Mouse (Mus musculus): ENCODE measurements at regions not wholly inside any gene's neighbourhood (a gene's known extent, or its start where the extent isn't known, plus 50 kb on each side); places are given as distances from the start of the nearest gene placed in this dataset.
A peak's percentile ranks its signal among the peaks of the same experiment; 100 is the strongest.

DNA sequence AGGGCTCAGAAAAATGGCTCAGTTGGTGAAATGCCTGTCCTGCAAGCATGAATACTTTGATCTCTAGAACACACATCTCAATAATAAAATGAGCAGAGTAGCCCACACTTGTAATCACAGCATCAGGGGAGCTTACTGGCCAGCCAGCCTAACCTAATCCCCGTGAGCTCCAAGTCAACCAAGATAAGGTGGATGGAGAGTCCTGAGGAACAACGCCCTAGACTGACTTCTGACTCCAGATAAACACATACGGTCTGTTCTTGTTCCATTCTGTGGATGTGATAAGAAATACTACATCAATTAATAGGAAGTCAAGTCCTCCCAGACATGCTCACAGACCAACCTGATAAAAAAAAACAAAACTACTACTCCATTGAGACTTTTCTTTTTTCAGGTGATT lies 180.4 kb upstream of the Jarid2 start:
- DNase-seq (ENCODE audit: low read depth, low spot score) = no peak
- Histone ChIP-seq H3K36me3 (ENCODE audit: control insufficient read depth, insufficient read depth, low read length, poor library complexity, severe bottlenecking) (no peaks in the 10 kb centered on the region), H3K27me3 (ENCODE audit: control insufficient read depth, insufficient read depth, low read length, poor library complexity, severe bottlenecking) (no peaks in the 10 kb centered on the region)

DNA sequence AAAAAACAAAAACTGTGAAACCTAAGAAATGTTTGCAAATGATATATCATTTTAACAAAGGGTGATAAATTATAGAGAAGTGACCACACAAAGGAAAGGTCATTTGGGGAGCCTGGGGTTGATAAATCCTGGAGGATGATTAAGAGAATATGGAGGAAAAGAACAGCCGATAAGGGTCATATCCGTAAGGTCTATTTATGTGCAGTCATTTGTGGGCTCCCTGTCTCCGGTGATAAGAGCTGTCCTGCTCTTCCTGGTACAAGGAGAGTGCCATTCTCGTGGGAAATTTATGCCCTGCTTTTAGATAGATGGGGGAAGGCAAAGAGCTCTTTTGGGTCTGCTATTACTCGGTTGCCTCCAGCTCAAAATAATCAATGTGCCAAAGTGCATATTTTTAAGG lies 175.9 kb upstream of the Jarid2 start:
- Histone ChIP-seq H3K27me3 (ENCODE audit: control insufficient read depth, insufficient read depth, low read length, poor library complexity, severe bottlenecking) (no peaks in the 10 kb centered on the region), H3K36me3 (ENCODE audit: control insufficient read depth, insufficient read depth, low read length, poor library complexity, severe bottlenecking) (no peaks in the 10 kb centered on the region)
- DNase-seq (ENCODE audit: low read depth, low spot score) = no peak

DNA sequence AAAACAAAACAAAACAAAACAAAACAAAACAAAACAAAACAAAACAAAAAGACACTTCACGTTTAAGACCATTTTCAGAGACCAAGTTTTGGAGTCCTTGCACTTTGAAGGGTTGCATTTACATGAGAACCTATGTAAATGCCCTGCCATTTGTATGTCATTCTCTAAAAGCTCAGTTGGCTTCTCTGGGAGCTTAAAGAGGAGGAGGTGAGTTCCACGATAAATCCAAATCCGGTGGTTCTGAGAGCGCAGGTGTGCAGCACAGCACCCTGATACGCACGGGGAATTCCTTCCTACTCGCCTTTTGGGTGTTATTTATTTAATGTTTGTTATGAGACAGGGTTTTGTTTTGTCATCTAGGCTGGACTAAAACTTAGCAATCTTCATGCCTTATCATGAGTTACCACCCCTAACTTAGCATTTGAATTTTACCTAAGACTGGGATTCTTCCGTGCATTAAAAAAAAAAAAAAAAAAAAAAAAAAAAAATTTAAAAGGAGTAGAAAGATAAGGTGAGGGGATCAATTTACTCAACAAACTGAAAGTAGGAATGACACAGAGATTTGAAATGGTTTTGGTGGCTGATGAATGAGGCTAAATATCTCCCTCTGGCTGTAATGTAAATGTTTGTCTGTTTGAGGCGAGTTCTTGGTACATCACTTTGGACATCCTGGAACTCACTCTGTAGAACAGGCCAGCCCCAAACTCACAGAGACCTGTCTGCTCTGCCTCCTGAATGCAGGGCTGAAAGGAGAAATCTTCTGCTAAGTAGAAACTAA lies 174.4 kb upstream of the Jarid2 start:
- Histone ChIP-seq H3K36me3 (ENCODE audit: control insufficient read depth, insufficient read depth, low read length, poor library complexity, severe bottlenecking) (no peaks in the 10 kb centered on the region), H3K27me3 (ENCODE audit: control insufficient read depth, insufficient read depth, low read length, poor library complexity, severe bottlenecking) (no peaks in the 10 kb centered on the region)
- peak; percentile 25 for DNase-seq (ENCODE audit: low read depth, low spot score)

DNA sequence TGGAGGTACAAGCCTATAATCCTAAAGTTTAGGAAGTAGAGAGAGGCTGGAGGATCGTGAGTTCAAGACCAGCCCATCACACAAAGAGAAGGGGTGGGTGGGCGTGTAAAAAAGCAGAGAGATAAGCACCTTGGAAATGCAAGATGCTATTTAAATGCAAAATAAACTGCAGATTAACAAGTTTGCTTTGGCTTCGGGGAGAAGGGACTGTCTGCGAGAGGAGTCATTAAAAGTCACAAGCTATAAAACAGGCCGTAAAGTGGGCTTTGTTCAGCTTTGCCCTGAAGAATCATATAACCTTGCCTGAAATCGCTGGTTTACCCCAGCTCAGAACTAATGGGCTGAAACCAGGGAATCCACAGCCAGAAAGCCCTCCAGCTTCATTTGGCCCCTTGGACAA lies 173.3 kb upstream of the Jarid2 start:
- no peaks in the 10 kb centered on the region for H3K27me3 ChIP-seq (ENCODE audit: control insufficient read depth, insufficient read depth, low read length, poor library complexity, severe bottlenecking)
- no peak for DNase-seq (ENCODE audit: low read depth, low spot score)
- no peaks in the 10 kb centered on the region for H3K36me3 ChIP-seq (ENCODE audit: control insufficient read depth, insufficient read depth, low read length, poor library complexity, severe bottlenecking)

DNA sequence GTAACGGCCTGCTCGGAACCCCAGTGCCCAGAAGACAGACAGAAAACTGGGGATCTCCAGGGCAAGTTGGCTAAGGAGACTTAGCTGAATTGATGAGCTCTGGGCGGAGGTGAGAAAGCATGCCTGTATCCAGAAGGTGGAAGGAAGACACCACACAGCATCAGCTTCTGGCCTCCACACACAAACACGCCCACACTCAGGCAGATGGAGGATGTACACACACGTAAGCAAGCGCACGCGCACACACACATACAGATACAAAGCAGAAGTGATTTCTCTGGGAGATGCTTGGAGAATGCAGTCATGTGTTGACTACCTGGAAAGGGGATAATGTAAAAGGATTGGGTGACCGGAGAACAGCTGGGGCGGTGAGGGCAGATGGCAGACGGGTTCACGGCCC lies 171.2 kb upstream of the Jarid2 start:
- no peak for DNase-seq (ENCODE audit: low read depth, low spot score)
- Histone ChIP-seq H3K36me3 (ENCODE audit: control insufficient read depth, insufficient read depth, low read length, poor library complexity, severe bottlenecking) (no peaks in the 10 kb centered on the region), H3K27me3 (ENCODE audit: control insufficient read depth, insufficient read depth, low read length, poor library complexity, severe bottlenecking) (no peaks in the 10 kb centered on the region)

DNA sequence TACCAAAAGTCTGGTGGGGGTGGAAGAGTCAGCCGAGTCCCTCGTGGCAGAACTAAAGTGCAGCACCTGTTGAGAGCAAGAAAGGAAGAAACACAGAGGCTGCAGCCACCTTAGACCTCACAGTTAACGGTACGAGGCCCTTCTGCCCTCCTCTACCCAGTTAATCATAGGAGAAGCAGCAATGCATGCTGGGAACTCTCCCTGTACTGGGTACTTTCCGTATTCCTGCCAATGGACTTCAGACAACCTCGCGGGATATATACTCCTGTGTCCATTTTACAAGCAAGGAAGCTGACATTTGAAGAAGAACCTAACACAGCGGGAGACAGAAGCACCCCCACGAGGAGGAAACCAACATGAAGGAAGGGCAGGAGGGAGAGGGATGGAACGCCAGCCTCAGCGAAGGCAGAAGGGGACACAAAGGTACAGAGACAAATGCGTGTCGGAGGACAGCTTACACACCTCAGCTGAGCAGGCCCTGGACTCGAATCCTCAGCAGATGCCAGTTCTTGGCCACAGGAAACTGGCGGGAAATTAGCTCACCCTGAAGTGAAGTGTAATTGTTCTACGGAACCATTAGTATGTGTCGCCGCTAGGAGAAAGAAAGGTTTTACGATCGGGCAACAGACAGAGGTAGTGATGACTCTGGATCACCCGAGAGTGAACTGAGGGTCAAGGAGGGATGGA lies 170.6 kb upstream of the Jarid2 start:
- no peak for DNase-seq (ENCODE audit: low read depth, low spot score)
- H3K36me3 ChIP-seq (ENCODE audit: control insufficient read depth, insufficient read depth, low read length, poor library complexity, severe bottlenecking) = no peaks in the 10 kb centered on the region
- no peaks in the 10 kb centered on the region for H3K27me3 ChIP-seq (ENCODE audit: control insufficient read depth, insufficient read depth, low read length, poor library complexity, severe bottlenecking)

DNA sequence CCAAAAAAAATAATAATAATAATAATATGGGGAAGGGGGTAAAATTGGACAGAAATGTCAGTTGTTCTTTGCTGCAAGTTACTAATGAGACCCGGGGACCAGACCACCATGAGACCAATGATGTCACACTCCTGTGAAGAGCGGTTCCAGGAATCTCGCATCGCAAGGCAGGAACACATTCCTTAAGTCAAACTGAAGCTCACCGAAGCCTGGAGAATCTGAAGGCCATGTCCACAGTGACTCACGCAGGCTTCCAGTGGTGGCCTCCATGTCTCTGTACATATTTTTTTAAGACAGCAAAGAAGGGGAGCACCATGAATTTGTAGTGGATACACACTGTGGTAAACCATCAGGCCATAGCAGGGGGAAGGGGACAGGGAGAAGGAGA lies 170.1 kb upstream of the Jarid2 start:
- H3K27me3 ChIP-seq (ENCODE audit: control insufficient read depth, insufficient read depth, low read length, poor library complexity, severe bottlenecking) = no peaks in the 10 kb centered on the region
- DNase-seq (ENCODE audit: low read depth, low spot score) = no peak
- H3K36me3 ChIP-seq (ENCODE audit: control insufficient read depth, insufficient read depth, low read length, poor library complexity, severe bottlenecking) = no peaks in the 10 kb centered on the region

DNA sequence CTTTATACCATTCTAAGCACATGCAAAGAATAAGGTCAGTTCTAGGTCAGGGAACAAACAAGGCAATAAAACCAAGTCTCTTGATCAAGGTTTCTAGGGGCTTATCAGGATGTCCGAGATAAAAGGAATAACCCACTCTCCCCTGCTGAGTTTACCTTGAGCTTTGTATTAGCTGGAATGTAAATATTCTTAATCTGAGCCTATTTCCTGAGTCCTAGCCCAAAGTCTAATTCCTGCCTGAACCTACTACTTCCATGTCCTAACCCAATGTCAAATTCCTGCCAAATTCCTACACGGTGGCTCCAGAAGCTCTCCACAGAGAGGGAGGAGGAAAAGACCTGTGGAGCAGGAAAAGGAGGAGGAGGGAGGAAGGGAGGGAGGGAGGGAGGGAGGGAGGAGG lies 169.6 kb upstream of the Jarid2 start:
- no peak for DNase-seq (ENCODE audit: low read depth, low spot score)
- Histone ChIP-seq H3K27me3 (ENCODE audit: control insufficient read depth, insufficient read depth, low read length, poor library complexity, severe bottlenecking) (no peaks in the 10 kb centered on the region), H3K36me3 (ENCODE audit: control insufficient read depth, insufficient read depth, low read length, poor library complexity, severe bottlenecking) (no peaks in the 10 kb centered on the region)

DNA sequence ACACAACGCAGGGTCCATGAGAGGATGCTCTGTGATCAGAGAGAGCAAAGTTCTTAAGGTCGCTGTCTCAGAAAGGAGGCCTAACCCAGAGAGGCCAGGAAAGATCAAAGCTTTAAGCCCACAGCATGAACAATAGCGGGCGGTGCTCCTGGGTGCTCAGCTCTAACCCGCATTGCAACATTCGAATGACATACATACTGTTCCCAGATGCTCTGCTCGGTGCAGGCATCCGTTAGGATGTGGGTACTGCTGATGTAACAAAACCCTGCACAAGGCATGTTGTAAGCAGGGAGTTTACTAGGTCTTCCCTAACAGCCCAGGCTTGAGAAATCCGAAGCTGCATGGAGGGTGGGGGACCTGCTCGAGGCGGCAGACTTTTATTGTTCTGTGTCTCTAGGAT lies 164.6 kb upstream of the Jarid2 start:
- Histone ChIP-seq H3K27me3 (ENCODE audit: control insufficient read depth, insufficient read depth, low read length, poor library complexity, severe bottlenecking) (no peaks in the 10 kb centered on the region), H3K36me3 (ENCODE audit: control insufficient read depth, insufficient read depth, low read length, poor library complexity, severe bottlenecking) (no peaks in the 10 kb centered on the region)
- no peak for DNase-seq (ENCODE audit: low read depth, low spot score)

DNA sequence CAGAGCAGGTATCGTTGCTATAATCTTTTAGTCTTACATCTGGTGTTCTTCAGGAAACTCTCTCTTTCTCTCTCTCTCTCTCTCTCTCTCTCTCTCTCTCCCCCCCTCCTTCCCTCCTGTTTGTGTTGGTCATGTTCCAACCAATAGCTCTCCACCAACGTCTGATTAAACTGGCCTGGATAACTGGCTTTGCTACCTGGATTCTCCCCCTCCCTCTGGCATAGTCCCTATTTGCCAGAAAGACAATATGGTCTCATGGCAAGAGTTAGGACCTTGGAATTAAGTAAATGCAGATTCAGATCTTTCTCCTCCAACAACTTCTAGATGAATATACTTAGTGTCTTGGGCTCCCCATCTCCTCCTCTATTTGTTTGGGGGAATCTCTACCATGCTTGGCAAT lies 161.6 kb upstream of the Jarid2 start:
- DNase-seq (ENCODE audit: low read depth, low spot score) = no peak
- H3K36me3 ChIP-seq (ENCODE audit: control insufficient read depth, insufficient read depth, low read length, poor library complexity, severe bottlenecking) = no peaks in the 10 kb centered on the region
- H3K27me3 ChIP-seq (ENCODE audit: control insufficient read depth, insufficient read depth, low read length, poor library complexity, severe bottlenecking) = no peaks in the 10 kb centered on the region

DNA sequence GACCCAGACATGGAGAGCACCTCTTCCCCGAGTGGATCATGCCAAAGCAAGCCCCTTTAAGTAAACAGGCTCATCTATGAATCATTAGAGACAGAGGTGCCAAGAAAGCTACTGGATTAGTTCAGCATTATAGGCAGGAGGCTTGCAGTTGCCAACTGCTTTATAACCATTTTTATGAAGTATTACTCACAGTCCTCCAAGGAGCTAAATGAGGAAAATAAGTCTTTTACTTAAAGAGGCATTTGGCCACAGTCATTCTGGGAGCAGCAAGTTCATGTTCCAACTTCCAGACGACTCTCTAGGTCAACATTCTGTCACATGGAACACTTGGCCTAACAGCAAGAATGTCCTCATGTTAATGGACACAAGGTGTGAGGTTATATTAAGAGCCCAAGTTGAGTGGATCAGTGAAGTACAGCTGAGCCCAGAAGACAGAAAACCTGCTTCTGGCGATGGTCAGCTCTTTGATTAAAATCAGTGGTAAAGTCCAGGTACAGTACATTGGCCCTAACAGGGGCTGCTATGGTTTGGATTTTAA lies 160.0 kb upstream of the Jarid2 start:
- no peak for DNase-seq (ENCODE audit: low read depth, low spot score)
- Histone ChIP-seq H3K36me3 (ENCODE audit: control insufficient read depth, insufficient read depth, low read length, poor library complexity, severe bottlenecking) (no peaks in the 10 kb centered on the region), H3K27me3 (ENCODE audit: control insufficient read depth, insufficient read depth, low read length, poor library complexity, severe bottlenecking) (no peaks in the 10 kb centered on the region)

DNA sequence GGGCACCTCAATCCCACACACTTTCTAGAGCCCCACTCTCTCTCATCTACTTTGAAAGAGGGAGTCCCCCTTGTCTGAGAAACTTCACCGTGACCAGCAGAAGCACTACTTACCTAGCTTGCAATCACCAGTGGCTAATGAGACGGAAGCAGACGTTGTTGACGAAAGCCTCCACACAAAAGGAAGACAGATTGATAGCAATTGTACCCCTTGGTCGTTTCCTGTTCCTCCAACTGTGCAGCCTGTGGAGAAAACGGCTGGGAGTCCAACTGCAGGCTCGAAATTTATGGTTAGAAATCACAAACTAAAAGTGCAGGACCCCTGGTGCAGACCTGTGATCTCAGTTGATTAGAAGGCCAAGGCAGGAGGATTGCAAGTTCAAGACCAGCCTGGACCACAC lies 155.8 kb upstream of the Jarid2 start:
- no peaks in the 10 kb centered on the region for H3K27me3 ChIP-seq (ENCODE audit: control insufficient read depth, insufficient read depth, low read length, poor library complexity, severe bottlenecking)
- DNase-seq (ENCODE audit: low read depth, low spot score) = no peak

DNA sequence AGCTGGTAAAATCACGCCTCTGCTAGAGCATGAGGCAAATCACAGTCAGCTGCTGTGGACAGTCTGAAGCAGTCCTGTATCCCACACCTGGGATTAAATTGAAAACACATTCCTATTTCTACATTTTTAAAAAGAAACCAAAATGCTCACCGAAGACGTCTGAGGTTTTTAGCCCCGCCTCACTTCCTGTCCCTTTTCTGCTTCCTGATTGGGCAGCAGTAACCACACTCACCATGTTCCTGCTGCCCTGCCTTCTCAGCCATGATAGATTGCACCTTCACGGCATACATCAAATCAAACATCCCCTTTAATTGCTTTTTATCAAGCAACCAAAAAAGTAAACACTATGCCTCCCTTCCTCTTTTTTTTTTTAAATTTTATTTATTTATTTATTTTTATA lies 150.1 kb upstream of the Jarid2 start:
- DNase-seq (ENCODE audit: low read depth, low spot score) = no peak
- Histone ChIP-seq H3K27me3 (ENCODE audit: control insufficient read depth, insufficient read depth, low read length, poor library complexity, severe bottlenecking) (no peaks in the 10 kb centered on the region), H3K36me3 (ENCODE audit: control insufficient read depth, insufficient read depth, low read length, poor library complexity, severe bottlenecking) (no peaks in the 10 kb centered on the region)

More for the DNA sequence above, 155.8 kb upstream of the Jarid2 start:
- H3K36me3 ChIP-seq (ENCODE audit: control insufficient read depth, insufficient read depth, low read length, poor library complexity, severe bottlenecking) = no peaks in the 10 kb centered on the region

DNA sequence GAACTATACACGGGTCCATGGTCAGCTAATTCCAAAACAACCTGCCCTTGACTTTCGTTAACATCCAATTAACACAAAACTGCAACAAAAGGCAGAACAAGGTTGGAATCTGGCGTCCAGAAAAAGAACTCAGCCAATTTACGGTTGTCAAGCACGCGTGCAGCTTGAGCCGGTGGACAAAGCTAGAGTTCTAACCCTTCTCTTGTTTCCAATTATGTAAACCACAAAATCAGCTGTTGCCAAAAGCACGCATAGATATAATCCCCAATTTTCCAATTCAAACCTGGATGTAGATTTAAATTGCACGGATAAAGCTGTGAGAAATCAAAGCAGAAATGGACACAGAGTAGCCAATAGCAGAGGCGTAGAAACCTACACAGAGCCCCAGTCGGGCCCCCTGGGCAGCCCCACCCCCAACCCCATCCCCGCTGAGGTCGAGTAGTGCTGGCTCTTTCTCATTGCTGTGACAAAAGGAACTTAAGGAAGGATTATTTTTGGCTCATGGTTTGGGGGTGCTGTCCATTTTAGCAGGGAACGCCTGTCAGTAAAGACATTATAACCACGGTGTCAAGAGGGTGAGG lies 149.0 kb upstream of the Jarid2 start:
- no peak for DNase-seq (ENCODE audit: low read depth, low spot score)
- H3K36me3 ChIP-seq (ENCODE audit: control insufficient read depth, insufficient read depth, low read length, poor library complexity, severe bottlenecking) = no peaks in the 10 kb centered on the region
- H3K27me3 ChIP-seq (ENCODE audit: control insufficient read depth, insufficient read depth, low read length, poor library complexity, severe bottlenecking) = no peaks in the 10 kb centered on the region

DNA sequence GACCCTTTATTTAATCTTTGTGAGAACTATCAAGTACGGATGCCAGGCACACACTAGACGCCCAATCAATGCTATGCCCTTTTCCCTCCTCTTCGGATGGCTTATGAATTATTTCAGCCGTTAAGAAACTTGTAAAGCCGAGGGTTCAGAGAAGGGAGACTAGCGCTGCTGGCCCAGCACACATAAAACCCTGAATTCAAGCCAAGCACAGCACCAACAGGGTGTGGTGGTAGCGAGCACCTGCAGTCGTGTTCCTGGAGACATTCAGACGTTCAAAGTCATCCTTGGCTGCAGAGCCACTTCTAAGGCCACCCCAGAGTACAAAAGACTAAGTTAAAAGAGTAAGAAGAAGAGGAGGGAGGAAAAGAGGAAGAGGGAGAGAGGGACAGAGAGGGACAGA lies 148.5 kb upstream of the Jarid2 start:
- DNase-seq (ENCODE audit: low read depth, low spot score) = no peak
- H3K27me3 ChIP-seq (ENCODE audit: control insufficient read depth, insufficient read depth, low read length, poor library complexity, severe bottlenecking) = no peaks in the 10 kb centered on the region
- H3K36me3 ChIP-seq (ENCODE audit: control insufficient read depth, insufficient read depth, low read length, poor library complexity, severe bottlenecking) = no peaks in the 10 kb centered on the region

Data from splenic B cell, adult 2 months (primary cell).